Mouse (Mus musculus) liver, embryonic 14.5 days (tissue): ENCODE data around the gene Slc24a1.

Experiments
- CTCF ChIP-seq: IDR thresholded peaks from 2 replicates; pipeline ENCODE4 v1.5.1; 2016; ENCODE audit warnings: antibody characterized with exemption, low read depth, control low read depth
- EP300 ChIP-seq: IDR thresholded peaks from 2 replicates; pipeline ENCODE4 v1.6.1; 2016; ENCODE audit warnings: antibody characterized with exemption, low read depth

GRCm38 (mm10) chr9:64987651-64988050 is 36.2 kb upstream of the Slc24a1 start:
- TF ChIP-seq CTCF (no peak), EP300 (no peak)
